ENCODE assay signal across 29 mouse cellular contexts in genomic region chr1:85936265-85936664, GRCm38 (mm10). TPM values are rescaled to one million over a fixed set of nuclear protein-coding genes. Genes with fewer than 3 reads are reported as not detected.
DNase-seq lines count a peak whose midpoint lies in the region; ATAC-seq lines count a peak whose summit lies in the region.
"Had no signal": no experiment of that assay in that cellular context is flagged by ENCODE, and none has a peak within 500 bp of the region (broad histone marks: within the 10 kb centered on the region; RNA-seq: fewer than 3 reads in every experiment).

No protein-coding gene starts in this region.

- H3K9ac ChIP-seq in midbrain, embryonic 16.5 days (ENCODE audit: low read depth, low read length), result no peak overlapping the region
- H3K9ac ChIP-seq in midbrain, embryonic 14.5 days (replicated peaks; ENCODE audit: low read length), result no peak overlapping the region
- H3K9ac ChIP-seq: embryonic facial prominence, embryonic 12.5 days; hindbrain, embryonic 12.5 days; liver, embryonic 14.5 days had no signal

- DNase-seq in cerebellum, adult 9-11 months, result peak; percentile 15
- no peak for DNase-seq in cerebellum, adult 18-20 months
- peak; percentile 68 for DNase-seq in heart, embryonic 10.5 days (ENCODE audit: low spot score)
- DNase-seq in heart, postnatal 4 days, result no peak
- DNase-seq in kidney, adult 9 months, result peak; percentile 20
- DNase-seq in kidney, postnatal 25 days, result no peak
- DNase-seq in midbrain, embryonic 14.5 days, result no peak
- DNase-seq: adrenal gland, adult 8-10 months; embryo, embryonic 11 days; gastrocnemius, adult 2 months; heart, postnatal 14 days; kidney, postnatal 14 days; liver; lung, postnatal 10 days; retina, postnatal 1 day; right cerebral cortex, postnatal 14 days; thymus, postnatal 4 days had no signal

- no peaks in the 10 kb centered on the region for H3K36me3 ChIP-seq in heart, embryonic 10.5 days
- no peaks in the 10 kb centered on the region for H3K36me3 ChIP-seq in midbrain, embryonic 16.5 days (ENCODE audit: control insufficient read depth, insufficient read depth, low read length)
- no peaks in the 10 kb centered on the region for H3K36me3 ChIP-seq in midbrain, embryonic 14.5 days (ENCODE audit: control insufficient read depth, insufficient read depth, low read length)
- H3K36me3 ChIP-seq: embryonic facial prominence, embryonic 12.5 days; G1E; hindbrain, embryonic 12.5 days had no signal

- H3K27me3 ChIP-seq in heart, embryonic 10.5 days (ENCODE audit: insufficient read depth, poor library complexity, severe bottlenecking), result 0 out of 2 replicates have a peak, but pooled peaks cover 8% of the 10 kb centered on the region
- no peaks in the 10 kb centered on the region for H3K27me3 ChIP-seq in midbrain, embryonic 16.5 days (ENCODE audit: control insufficient read depth, insufficient read depth, low read depth, low read length)
- no peaks in the 10 kb centered on the region for H3K27me3 ChIP-seq in midbrain, embryonic 14.5 days (ENCODE audit: control insufficient read depth, insufficient read depth, low read length)
- H3K27me3 ChIP-seq: embryonic facial prominence, embryonic 12.5 days; hindbrain, embryonic 12.5 days had no signal

- WGBS in heart, embryonic 10.5 days, result 71% methylated on average over 6 of the region's 6 CpGs
- WGBS in midbrain, embryonic 16.5 days, result 80% methylated on average over 6 of the region's 6 CpGs
- WGBS in midbrain, embryonic 14.5 days, result 83% methylated on average over 6 of the region's 6 CpGs

- H3K9me3 ChIP-seq in heart, embryonic 10.5 days, result no peaks in the 10 kb centered on the region
- no peaks in the 10 kb centered on the region for H3K9me3 ChIP-seq in midbrain, embryonic 16.5 days (replicated peaks; ENCODE audit: control insufficient read depth, low read length, poor library complexity, severe bottlenecking)
- no peaks in the 10 kb centered on the region for H3K9me3 ChIP-seq in midbrain, embryonic 14.5 days (ENCODE audit: control insufficient read depth, low read length)
- H3K9me3 ChIP-seq: embryonic facial prominence, embryonic 12.5 days; G1E; hindbrain, embryonic 12.5 days had no signal

- H3K27ac ChIP-seq in heart, embryonic 10.5 days, result no peak overlapping the region
- H3K27ac ChIP-seq in midbrain, embryonic 16.5 days (ENCODE audit: low read length), result 0 out of 2 replicates have a peak overlapping the region, but pooled peaks have one; percentile 5
- no peak overlapping the region for H3K27ac ChIP-seq in midbrain, embryonic 14.5 days (replicated peaks; ENCODE audit: low read depth, low read length)
- H3K27ac ChIP-seq: embryonic facial prominence, embryonic 12.5 days; gastrocnemius, adult 2 months; hindbrain, embryonic 12.5 days; liver, embryonic 14.5 days had no signal

- H3K4me3 ChIP-seq in heart, embryonic 10.5 days, result no peak overlapping the region
- no peak overlapping the region for H3K4me3 ChIP-seq in midbrain, embryonic 16.5 days (ENCODE audit: low read depth, low read length)
- H3K4me3 ChIP-seq in midbrain, embryonic 14.5 days (replicated peaks; ENCODE audit: low read depth, low read length), result no peak overlapping the region
- H3K4me3 ChIP-seq: embryonic facial prominence, embryonic 12.5 days; gastrocnemius, adult 2 months; hindbrain, embryonic 12.5 days had no signal

- H3K4me1 ChIP-seq in heart, embryonic 10.5 days, result peaks cover 25% of the 10 kb centered on the region
- peaks cover 22% of the 10 kb centered on the region for H3K4me1 ChIP-seq in midbrain, embryonic 16.5 days (ENCODE audit: control insufficient read depth, insufficient read depth, low read length)
- peaks cover 29% of the 10 kb centered on the region for H3K4me1 ChIP-seq in midbrain, embryonic 14.5 days (ENCODE audit: control insufficient read depth, insufficient read depth, low read length)

- no peak overlapping the region for H3K4me2 ChIP-seq in midbrain, embryonic 16.5 days (ENCODE audit: low read length)
- no peak overlapping the region for H3K4me2 ChIP-seq in midbrain, embryonic 14.5 days (ENCODE audit: low read length)
- H3K4me2 ChIP-seq: embryonic facial prominence, embryonic 12.5 days; hindbrain, embryonic 12.5 days; midbrain, embryonic 11.5 days had no signal

- no peak for ATAC-seq in midbrain, embryonic 16.5 days
- no peak for ATAC-seq in midbrain, embryonic 14.5 days (ENCODE audit: low FRiP score, low TSS enrichment)
- ATAC-seq: forebrain, embryonic 16.5 days; intestine, embryonic 16.5 days had no signal

RNA-seq across cellular contexts. Expression of gene 4933407L21Rik, which starts 8.0 kb away (rescaled TPM):
- polyA plus RNA-seq in heart, embryonic 10.5 days (2016; fragmentation: Nextera tagmentation; extraction: Ambion mirVana), result not detected in 2 replicates
- not detected for total RNA-seq in heart, postnatal 4 days (2021)
- 10.1 and 10.5 TPM in 2 replicates for polyA plus RNA-seq in midbrain, embryonic 16.5 days (2015; fragmentation: Nextera tagmentation; extraction: Ambion mirVana)
- polyA plus RNA-seq in midbrain, embryonic 14.5 days (2014; fragmentation: Nextera tagmentation; extraction: Ambion mirVana), result 6.9 and 7.5 TPM in 2 replicates
- total RNA-seq: heart, adult 8-10 months; heart, postnatal 14 days had no signal
- polyA plus RNA-seq: G1E; small intestine, adult 2 months had no signal

RNA-seq across cellular contexts. Expression of gene Gpr55, which starts 24.5 kb away (rescaled TPM):
- polyA plus RNA-seq in heart, embryonic 10.5 days (2016; fragmentation: Nextera tagmentation; extraction: Ambion mirVana), result 0.04 TPM in 1 of 2 replicates, not detected in the other
- total RNA-seq in heart, postnatal 4 days (2021), result not detected
- 0.07 and 0.13 TPM in 2 replicates for polyA plus RNA-seq in midbrain, embryonic 16.5 days (2015; fragmentation: Nextera tagmentation; extraction: Ambion mirVana)
- polyA plus RNA-seq in midbrain, embryonic 14.5 days (2014; fragmentation: Nextera tagmentation; extraction: Ambion mirVana), result 0.05 and 0.11 TPM in 2 replicates
- total RNA-seq: gastrocnemius, adult 2 months; heart, postnatal 14 days had no signal
- polyA plus RNA-seq: limb, embryonic 11.5 days; midbrain, embryonic 11.5 days; stomach, embryonic 14.5 days had no signal

RNA-seq across cellular contexts. Expression of gene Itm2c, which starts 42.2 kb away (rescaled TPM):
- polyA plus RNA-seq in heart, embryonic 10.5 days (2016; fragmentation: Nextera tagmentation; extraction: Ambion mirVana), result 193 and 231 TPM in 2 replicates
- total RNA-seq in heart, postnatal 4 days (2021), result 10 to 100 TPM; 91.3 to 91.5 TPM
- 249 and 258 TPM in 2 replicates for polyA plus RNA-seq in midbrain, embryonic 16.5 days (2015; fragmentation: Nextera tagmentation; extraction: Ambion mirVana)
- 136 and 176 TPM in 2 replicates for polyA plus RNA-seq in midbrain, embryonic 14.5 days (2014; fragmentation: Nextera tagmentation; extraction: Ambion mirVana)

Comparison
In these comparisons a context has a peak if more than half of its experiments do, and no peak if none do; other contexts are left out.
1. DNase-seq: peak in cerebellum, adult 9-11 months (single experiment), heart, embryonic 10.5 days (single experiment) and kidney, adult 9 months (single experiment); none in cerebellum, adult 18-20 months (0 of 2), heart, postnatal 4 days (single experiment), kidney, postnatal 25 days (0 of 2) and midbrain, embryonic 14.5 days (single experiment).